Mouse (Mus musculus) inflammation-experienced regulatory T-cells, adult 6 months (primary cell): Measurements from ENCODE around the gene Tdg. TPM values are rescaled to one million over a fixed set of nuclear protein-coding genes. Genes with fewer than 3 reads are reported as not detected.

Source experiments
- ATAC-seq: one replicate; pipeline ENCODE4 v1.8.0; 2017
- polyA plus RNA-seq, 3 experiments: library from polyadenylated mRNA; unstranded; fragments of 100-300 nt; shearing (Covaris generic); gene quantifications; one replicate each; pipeline ENCODE4 v1.2.1; 2017

The Tdg gene
- polyA plus RNA-seq, 3 experiments from 2014 or later = 16.5 to 46.4 (median 17.9) TPM

DNA sequence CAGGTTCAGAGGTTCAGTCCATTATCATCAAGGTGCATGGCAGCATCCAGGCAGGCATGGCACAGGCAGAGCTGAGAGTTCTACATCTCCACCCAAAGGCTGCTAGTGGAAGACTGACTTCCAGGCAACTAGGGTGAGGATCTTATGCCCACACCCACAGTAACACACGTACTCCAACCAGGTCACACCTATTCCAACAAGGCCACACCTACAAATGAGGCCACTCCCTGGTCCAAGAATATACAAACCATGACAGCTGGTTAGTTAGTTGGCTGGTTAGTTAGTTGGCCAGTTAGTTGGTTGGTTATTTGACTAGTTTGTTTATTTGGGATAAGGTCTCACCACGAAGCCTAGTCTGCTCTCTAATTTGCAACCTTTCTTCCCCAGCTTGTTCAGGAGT is 33.7 kb downstream of the Tdg start:
- ATAC-seq = no peak

GRCm38 (mm10) chr10:82665951-82666350 is 36.3 kb downstream of the Tdg start:
- no peak for ATAC-seq

DNA sequence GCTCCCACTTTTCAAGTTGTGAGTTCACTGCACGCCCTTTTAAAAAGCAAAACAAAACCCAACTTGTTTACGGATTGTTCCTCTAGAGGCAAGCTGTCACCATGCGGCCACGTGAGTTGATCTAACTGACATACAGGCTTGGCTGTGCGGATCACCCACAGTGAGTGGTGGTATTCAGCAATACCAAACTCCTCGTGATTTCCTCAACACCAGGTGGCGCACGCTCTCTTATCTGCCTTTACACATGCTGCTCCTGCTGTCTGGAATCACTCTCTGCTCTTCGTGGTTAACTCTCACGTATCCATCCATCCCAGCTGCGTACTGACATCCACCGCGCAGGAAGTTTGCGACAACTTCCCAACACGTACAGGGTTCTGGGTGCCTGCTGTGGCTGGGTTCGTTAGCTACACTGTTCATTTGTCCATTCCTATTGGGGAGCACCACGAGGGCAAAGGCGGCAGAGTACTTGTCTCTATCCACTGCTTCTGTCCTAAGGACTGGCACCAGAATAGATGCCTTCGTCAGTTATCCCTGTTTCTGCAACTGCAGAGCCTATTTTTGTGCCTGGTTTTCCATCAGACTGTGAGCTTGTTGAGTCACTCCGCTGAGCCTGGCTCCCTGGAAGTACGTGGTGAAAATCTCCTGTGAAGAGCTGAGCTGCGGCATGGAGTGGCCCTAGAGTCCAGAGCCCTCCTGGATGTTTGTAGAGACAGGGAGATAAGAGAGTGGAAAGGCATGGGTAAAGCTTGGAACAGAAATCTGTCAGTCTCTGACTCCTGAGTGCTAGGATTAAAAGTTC is 37.0 kb downstream of the Tdg start:
- ATAC-seq = peak; percentile 80

DNA sequence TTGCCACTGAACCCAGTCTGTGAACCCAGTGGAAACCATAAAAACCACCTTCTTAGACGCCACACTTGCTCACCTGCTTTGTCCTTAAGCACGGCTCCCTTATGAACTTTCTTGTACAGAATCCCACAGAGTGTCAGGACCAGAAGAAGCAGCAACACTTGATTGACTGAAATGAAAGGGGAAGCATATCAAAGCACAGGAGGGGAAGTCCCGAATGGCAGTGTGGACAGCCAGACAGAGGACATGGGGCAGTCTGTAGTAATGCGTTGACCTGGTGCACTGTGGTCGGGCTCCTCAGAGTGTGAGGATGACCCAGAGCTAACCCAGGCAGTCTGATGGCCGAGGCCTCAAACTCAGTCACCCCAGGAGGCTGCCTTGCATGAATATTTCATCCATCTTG is 40.6 kb downstream of the Tdg start:
- ATAC-seq = no peak

GRCm38 (mm10) chr10:82676949-82677348 is 47.3 kb downstream of the Tdg start:
- ATAC-seq = no peak

DNA sequence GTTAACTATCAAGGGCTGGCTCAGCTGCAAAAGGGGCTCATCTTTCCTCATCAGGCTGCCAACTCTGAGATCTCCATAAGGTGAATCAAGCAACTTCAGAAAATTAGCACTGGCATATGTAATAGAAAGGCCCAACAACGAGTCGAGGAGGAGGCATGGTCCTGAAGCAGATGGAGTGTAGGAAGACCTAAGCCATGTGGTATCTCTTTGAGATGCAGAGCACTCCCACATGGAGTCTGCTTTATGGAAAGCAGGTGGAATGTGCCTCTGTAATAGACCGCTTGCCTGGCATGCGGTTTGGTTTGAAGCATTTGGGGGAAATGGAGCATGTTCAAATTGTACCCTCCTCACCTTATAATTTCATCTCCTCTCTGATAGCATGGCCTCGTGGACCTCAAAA is 51.1 kb downstream of the Tdg start:
- ATAC-seq = no peak

- ATAC-seq = no peak
These were observed 52.0 kb downstream of the Tdg start for GRCm38 (mm10) chr10:82681639-82682038.

- no peak for ATAC-seq
These were observed 55.8 kb downstream of the Tdg start for GRCm38 (mm10) chr10:82685440-82685839.

- ATAC-seq = no peak
These were observed 60.1 kb downstream of the Tdg start for GRCm38 (mm10) chr10:82689681-82690211.

GRCm38 (mm10) chr10:82690494-82690893 is 60.9 kb downstream of the Tdg start, which contains the start of gene Glt8d2:
Glt8d2 (minus strand) TSS chr10:82690650.
- no peak for ATAC-seq

GRCm38 (mm10) chr10:82695956-82696355 is 66.3 kb downstream of the Tdg start, which contains the start of gene Hcfc2:
Hcfc2 (plus strand) TSS chr10:82696160.
- no peak for ATAC-seq

DNA sequence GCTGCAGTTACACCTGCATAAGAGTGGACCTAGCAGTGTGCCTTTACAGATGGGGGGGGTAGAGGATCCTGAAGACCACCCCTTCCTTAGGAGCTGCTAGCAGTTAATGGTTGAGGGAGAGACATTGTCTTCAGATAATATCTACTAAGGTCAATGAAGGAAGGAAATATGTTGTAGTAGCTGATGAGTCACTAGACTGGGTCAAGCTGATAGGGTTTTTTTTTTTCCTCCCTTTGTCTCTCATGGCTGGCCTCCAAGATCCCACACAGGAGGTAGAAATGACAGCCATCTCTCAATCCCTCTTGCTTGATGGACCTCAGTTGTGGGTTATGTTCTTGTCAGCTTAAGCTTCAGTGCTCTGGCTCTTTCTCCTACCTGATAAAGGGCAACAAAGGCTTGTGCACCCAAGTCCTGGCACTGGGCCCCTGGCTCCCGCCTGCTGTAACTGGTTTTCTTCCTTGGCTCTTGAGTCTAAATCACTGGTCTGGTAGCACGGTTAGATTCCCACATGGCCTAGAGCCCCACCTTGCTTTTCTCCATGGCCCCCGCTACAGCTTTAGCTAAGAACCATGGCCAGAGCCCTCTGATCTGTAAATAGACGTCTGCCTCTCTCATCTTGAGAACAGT is 66.9 kb downstream of the Tdg start:
- ATAC-seq = no peak

GRCm38 (mm10) chr10:82697305-82697898 is 67.8 kb downstream of the Tdg start:
- ATAC-seq = peak; percentile 59

DNA sequence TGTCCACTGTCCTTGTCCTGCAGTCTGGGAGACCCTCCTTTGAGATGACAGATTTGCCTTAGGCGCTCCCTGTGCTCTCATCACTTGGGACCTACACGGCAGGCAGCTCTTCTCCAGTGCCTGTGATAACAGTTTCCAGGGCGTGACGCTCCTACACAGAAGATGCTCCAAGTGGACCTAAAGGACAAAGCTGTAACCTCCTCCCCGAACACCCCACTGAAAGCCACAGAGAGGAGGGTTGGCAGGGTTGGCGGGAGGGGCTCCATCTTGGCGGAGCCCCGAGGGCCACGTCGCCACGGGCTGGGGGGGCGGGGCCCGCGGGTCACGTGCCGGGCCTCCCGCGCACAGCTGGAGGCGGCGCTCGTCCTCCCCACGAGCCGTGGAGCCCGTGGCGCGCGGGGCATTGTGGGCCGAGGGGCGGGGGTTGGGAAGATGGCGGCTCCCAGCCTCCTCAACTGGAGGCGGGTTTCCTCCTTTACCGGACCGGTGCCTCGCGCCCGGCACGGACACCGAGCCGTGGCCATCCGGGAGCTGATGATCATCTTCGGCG is 69.2 kb downstream of the Tdg start:
- ATAC-seq = peak; percentile 77

GRCm38 (mm10) chr10:82699296-82699941 is 69.8 kb downstream of the Tdg start:
- peak; percentile 42 for ATAC-seq

Other genes with a start within 250 kb of the Tdg start
- not detected for gene Gm1553, start 137.2 kb upstream of the Tdg start, polyA plus RNA-seq
- gene 1190007I07Rik, start 6.6 kb upstream of the Tdg start, polyA plus RNA-seq = 10 to 100 TPM; 17.8 to 25.4 (median 23.0) TPM
- under 1 TPM in 2 of 3 experiments, not detected in 1; 0.48 to 0.71 TPM for gene Glt8d2, start 60.8 kb downstream of the Tdg start, polyA plus RNA-seq
- 10 to 100 TPM; 27.9 to 33.4 (median 28.7) TPM for gene Hcfc2, start 66.3 kb downstream of the Tdg start, polyA plus RNA-seq
- gene Nfyb, start 134.3 kb downstream of the Tdg start, polyA plus RNA-seq = 100 to 1,000 TPM in 1 of 3 experiments, 10 to 100 TPM in 2; 73.0 to 117 (median 87.5) TPM
- gene Txnrd1, start 204.1 kb downstream of the Tdg start, polyA plus RNA-seq = 10 to 100 TPM; 17.4 to 35.2 (median 18.9) TPM
- under 1 TPM; 0.35 to 0.91 (median 0.64) TPM for gene Eid3, start 236.8 kb downstream of the Tdg start, polyA plus RNA-seq